Mouse (Mus musculus) left cerebral cortex, postnatal 14 days (tissue): ENCODE data around the gene Vmn1r166. TPM values are rescaled to one million over a fixed set of nuclear protein-coding genes. Genes with fewer than 3 reads are reported as not detected.
"Not testable (repeated sequence)": the region's sequence is repeated elsewhere in the genome, so short reads cannot be mapped to it uniquely, and the experiment has no call there.

ENCODE experiments used
- DNase-seq, 2 experiments: peaks; one replicate each; pipeline ENCODE4 v3.0.0; 2021 to 2022; ENCODE audit warnings: low spot score in 2 of 2, mixed read lengths in 1 of 2
- intact Hi-C: fragments of 180-260 bp; cut with DNase I; formaldehyde crosslinking; loops from one replicate; pipeline ENCODE4 v1.15.1; 2025
- long read RNA-seq, 2 experiments: library from polyadenylated mRNA; stranded (forward); transcript quantifications; one replicate each; pipeline ENCODE4 v2.0.0; 2021
- total RNA-seq, 2 experiments: library from RNA; stranded (reverse); gene quantifications; 2 replicates each; pipeline ENCODE4 v1.2.3; 2021

Vmn1r166 gene
- total RNA-seq: not detected
- long read RNA-seq, experiment 1: 0 reads
- long read RNA-seq, experiment 2: 0 reads

- DNase-seq, intact Hi-C loops: not testable (repeated sequence)
These were observed at the start of gene Vmn1r166 for GRCm38 (mm10) chr7:23251582-23251981. Gene Vmn1r166 (minus strand): TSS chr7:23251682.

DNA sequence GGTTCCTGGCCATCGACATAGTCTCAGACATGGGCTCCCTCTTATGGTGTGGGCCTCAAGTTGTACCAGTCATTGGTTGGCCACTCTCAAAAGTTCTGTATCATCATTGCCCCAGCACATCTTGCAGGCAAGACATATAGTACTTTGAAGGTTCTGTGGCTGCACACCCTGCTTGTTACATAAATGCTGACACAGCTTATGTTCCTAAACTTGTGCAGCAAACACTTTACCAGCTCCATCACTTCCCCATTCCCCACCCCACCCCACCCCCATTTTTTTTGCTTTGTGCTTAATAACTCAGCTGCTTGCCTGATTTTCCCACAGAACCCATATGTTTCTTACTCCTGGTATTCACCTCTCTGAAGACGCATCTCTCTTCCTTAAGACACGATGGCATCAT, 49.4 kb upstream of the Vmn1r166 start, which contains the start of gene Nlrp4e:
Nlrp4e (plus strand) TSS at position 301 of the 400 bp plus-strand sequence.
- intact Hi-C loops, DNase-seq: not testable (repeated sequence)

- intact Hi-C loops, DNase-seq: not testable (repeated sequence)
These were observed 27.3 kb upstream of the Vmn1r166 start, which contains the start of gene Gm6902 for GRCm38 (mm10) chr7:23278800-23279199. Gene Gm6902 (minus strand): TSS chr7:23278900.

- DNase-seq, intact Hi-C loops: not testable (repeated sequence)
These were observed 34.5 kb downstream of the Vmn1r166 start, which contains the start of gene Vmn1r165 for GRCm38 (mm10) chr7:23217032-23217431. Gene Vmn1r165 (plus strand): TSS chr7:23217332.

Other genes with a start within 250 kb of the Vmn1r166 start
- not detected for gene Gm4216, start 231.8 kb downstream of the Vmn1r166 start, total RNA-seq
- not detected for gene Vmn1r163, start 196.1 kb downstream of the Vmn1r166 start, total RNA-seq
- gene Gm8720, start 184.2 kb downstream of the Vmn1r166 start, total RNA-seq: not detected
- not detected for gene Gm10662, start 107.2 kb downstream of the Vmn1r166 start, total RNA-seq
- gene Vmn1r165, start 34.4 kb downstream of the Vmn1r166 start, total RNA-seq: not detected
- gene Gm6902, start 27.2 kb upstream of the Vmn1r166 start, total RNA-seq: not detected
- gene Nlrp4e, start 49.5 kb upstream of the Vmn1r166 start, total RNA-seq: not detected
- not detected for gene Nlrp5, start 134.2 kb upstream of the Vmn1r166 start, total RNA-seq